Mouse (Mus musculus) limb, embryonic 12.5 days (tissue): ENCODE measurements around the gene Gtf3c1. TPM values are rescaled to one million over a fixed set of nuclear protein-coding genes. Genes with fewer than 3 reads are reported as not detected.
A peak's percentile ranks its signal among the peaks of the same experiment; 100 is the strongest.

Experiments
- ATAC-seq: fragments of 200-750 bp; cut with Nextera tagmentation; 2 replicates; pipeline ENCODE4 v1.8.0; 2017; ENCODE audit warnings: low read depth, moderate TSS enrichment; ENCODE audit not compliant: insufficient number of reproducible peaks, insufficient read depth, low FRiP score, low TSS enrichment
- H3K27ac ChIP-seq: fragments of 300-500 bp; sonication (generic); 2 replicates; pipeline ENCODE4 v1.5.1; 2016; ENCODE audit warnings: mild to moderate bottlenecking, moderate library complexity
- H3K27me3 ChIP-seq: fragments of 300-500 bp; sonication (generic); 2 replicates; pipeline ENCODE4 v1.6.1; 2016; ENCODE audit warnings: mild to moderate bottlenecking, moderate library complexity
- H3K36me3 ChIP-seq: fragments of 300-500 bp; sonication (generic); 2 replicates; pipeline ENCODE4 v1.6.1; 2016; ENCODE audit warnings: mild to moderate bottlenecking, moderate library complexity
- H3K4me1 ChIP-seq: fragments of 300-500 bp; sonication (generic); replicated peaks from 2 replicates; pipeline ENCODE4 v1.6.1; 2016
- H3K4me2 ChIP-seq: fragments of 300-500 bp; sonication (generic); 2 replicates; pipeline ENCODE4 v1.6.1; 2016; ENCODE audit warnings: mild to moderate bottlenecking, moderate library complexity
- H3K4me3 ChIP-seq: fragments of 300-500 bp; sonication (generic); replicated peaks from 2 replicates; pipeline ENCODE4 v1.5.1; 2016; ENCODE audit warnings: mild to moderate bottlenecking
- H3K9ac ChIP-seq: fragments of 300-500 bp; sonication (generic); replicated peaks from 2 replicates; pipeline ENCODE4 v1.6.1; 2016; ENCODE audit warnings: mild to moderate bottlenecking, moderate library complexity
- H3K9me3 ChIP-seq: fragments of 300-500 bp; sonication (generic); 2 replicates; pipeline ENCODE4 v1.6.1; 2016; ENCODE audit warnings: mild to moderate bottlenecking, moderate library complexity
- WGBS: fragments of 180-500 bp; shearing (Covaris S2); methylation state at CpG from one replicate; pipeline ENCODE4 v1.1.7; 2016; 5-methylcytosine and 5-hydroxymethylcytosine counted together
- polyA plus RNA-seq: library from polyadenylated mRNA; unstranded; fragments of >200 nt; fragmentation: Nextera tagmentation; extraction: Ambion mirVana; gene quantifications from 2 replicates; pipeline ENCODE4 v1.2.1, GENCODE M21; 2016

The Gtf3c1 gene
- polyA plus RNA-seq, 1 experiment from 2014 or later, result 48.1 TPM

GRCm38 (mm10) chr7:125707186-125707585, 394 bp downstream of the Gtf3c1 start:
- ATAC-seq, result peak; percentile 91
- Histone ChIP-seq H3K9me3 (no peaks in the 10 kb centered on the region), H3K27ac (peak overlapping the region; percentile 93), H3K9ac (peak overlapping the region; percentile 77), H3K4me1 (peaks cover 30% of the 10 kb centered on the region), H3K27me3 (no peaks in the 10 kb centered on the region), H3K4me2 (peak overlapping the region; percentile 80), H3K4me3 (peak overlapping the region; percentile 71), H3K36me3 (peaks cover 24% of the 10 kb centered on the region)
- under 1% methylated on average over 24 of the region's 24 CpGs for WGBS

GRCm38 (mm10) chr7:125702791-125703190, 4.8 kb downstream of the Gtf3c1 start:
- Histone ChIP-seq H3K4me3 (no peak overlapping the region), H3K9me3 (peaks cover 9% of the 10 kb centered on the region), H3K36me3 (peaks cover 68% of the 10 kb centered on the region), H3K4me1 (peaks cover 23% of the 10 kb centered on the region), H3K27ac (no peak overlapping the region), H3K4me2 (no peak overlapping the region), H3K27me3 (no peaks in the 10 kb centered on the region), H3K9ac (no peak overlapping the region)
- ATAC-seq, result no peak
- 96% methylated on average over 1 of the region's 1 CpGs for WGBS

GRCm38 (mm10) chr7:125694056-125694455, 13.5 kb downstream of the Gtf3c1 start:
- peaks cover 100% of the 10 kb centered on the region for H3K36me3 ChIP-seq
- no peak overlapping the region for H3K27ac ChIP-seq
- no peak for ATAC-seq
- no peaks in the 10 kb centered on the region for H3K4me1 ChIP-seq
- WGBS, result 58% methylated on average over 5 of the region's 5 CpGs
- no peak overlapping the region for H3K9ac ChIP-seq
- peaks cover 4% of the 10 kb centered on the region for H3K9me3 ChIP-seq
- H3K4me3 ChIP-seq, result no peak overlapping the region
- no peaks in the 10 kb centered on the region for H3K27me3 ChIP-seq
- H3K4me2 ChIP-seq, result no peak overlapping the region

- ATAC-seq, result no peak
- Histone ChIP-seq H3K9me3 (no peaks in the 10 kb centered on the region), H3K36me3 (peaks cover 95% of the 10 kb centered on the region), H3K9ac (no peak overlapping the region), H3K4me1 (no peaks in the 10 kb centered on the region), H3K27me3 (no peaks in the 10 kb centered on the region), H3K27ac (no peak overlapping the region), H3K4me3 (no peak overlapping the region), H3K4me2 (no peak overlapping the region)
- WGBS, result 73% methylated on average over 4 of the region's 4 CpGs
Observed at GRCm38 (mm10) chr7:125690516-125690915, 17.1 kb downstream of the Gtf3c1 start.

- Histone ChIP-seq H3K27me3 (no peaks in the 10 kb centered on the region), H3K4me2 (no peak overlapping the region), H3K9ac (no peak overlapping the region), H3K4me3 (no peak overlapping the region), H3K27ac (no peak overlapping the region), H3K4me1 (no peaks in the 10 kb centered on the region), H3K36me3 (peaks cover 95% of the 10 kb centered on the region), H3K9me3 (no peaks in the 10 kb centered on the region)
- no peak for ATAC-seq
- 92% methylated on average over 9 of the region's 9 CpGs for WGBS
Observed at GRCm38 (mm10) chr7:125679936-125680335, 27.6 kb downstream of the Gtf3c1 start.

GRCm38 (mm10) chr7:125678756-125679155, 28.8 kb downstream of the Gtf3c1 start:
- H3K4me2 ChIP-seq, result no peak overlapping the region
- H3K27ac ChIP-seq, result no peak overlapping the region
- H3K9ac ChIP-seq, result no peak overlapping the region
- no peak for ATAC-seq
- H3K36me3 ChIP-seq, result peaks cover 95% of the 10 kb centered on the region
- H3K9me3 ChIP-seq, result no peaks in the 10 kb centered on the region
- H3K27me3 ChIP-seq, result no peaks in the 10 kb centered on the region
- H3K4me3 ChIP-seq, result no peak overlapping the region
- WGBS, result 90% methylated on average over 8 of the region's 8 CpGs
- H3K4me1 ChIP-seq, result no peaks in the 10 kb centered on the region

- H3K9ac ChIP-seq, result no peak overlapping the region
- H3K9me3 ChIP-seq, result no peaks in the 10 kb centered on the region
- peaks cover 100% of the 10 kb centered on the region for H3K36me3 ChIP-seq
- H3K4me1 ChIP-seq, result no peaks in the 10 kb centered on the region
- H3K4me2 ChIP-seq, result no peak overlapping the region
- WGBS, result 91% methylated on average over 2 of the region's 2 CpGs
- no peaks in the 10 kb centered on the region for H3K27me3 ChIP-seq
- no peak for ATAC-seq
- no peak overlapping the region for H3K4me3 ChIP-seq
- no peak overlapping the region for H3K27ac ChIP-seq
Observed at GRCm38 (mm10) chr7:125674916-125675315, 32.7 kb downstream of the Gtf3c1 start.

GRCm38 (mm10) chr7:125671396-125671795, 36.2 kb downstream of the Gtf3c1 start:
- Histone ChIP-seq H3K4me2 (no peak overlapping the region), H3K9me3 (no peaks in the 10 kb centered on the region), H3K9ac (no peak overlapping the region), H3K27ac (no peak overlapping the region), H3K27me3 (no peaks in the 10 kb centered on the region), H3K4me1 (no peaks in the 10 kb centered on the region), H3K36me3 (peaks cover 100% of the 10 kb centered on the region), H3K4me3 (no peak overlapping the region)
- 88% methylated on average over 8 of the region's 8 CpGs for WGBS
- no peak for ATAC-seq

GRCm38 (mm10) chr7:125670865-125671264, 36.7 kb downstream of the Gtf3c1 start:
- no peak for ATAC-seq
- Histone ChIP-seq H3K4me2 (no peak overlapping the region), H3K4me3 (no peak overlapping the region), H3K27ac (no peak overlapping the region), H3K27me3 (no peaks in the 10 kb centered on the region), H3K4me1 (no peaks in the 10 kb centered on the region), H3K9ac (no peak overlapping the region), H3K36me3 (peaks cover 100% of the 10 kb centered on the region), H3K9me3 (no peaks in the 10 kb centered on the region)
- WGBS, result 85% methylated on average over 6 of the region's 6 CpGs

GRCm38 (mm10) chr7:125663654-125664053, 43.9 kb downstream of the Gtf3c1 start:
- H3K4me3 ChIP-seq, result no peak overlapping the region
- ATAC-seq, result no peak
- H3K36me3 ChIP-seq, result peaks cover 99% of the 10 kb centered on the region
- H3K27me3 ChIP-seq, result no peaks in the 10 kb centered on the region
- H3K4me2 ChIP-seq, result no peak overlapping the region
- no peaks in the 10 kb centered on the region for H3K9me3 ChIP-seq
- H3K27ac ChIP-seq, result no peak overlapping the region
- 86% methylated on average over 3 of the region's 3 CpGs for WGBS
- H3K4me1 ChIP-seq, result no peaks in the 10 kb centered on the region
- H3K9ac ChIP-seq, result no peak overlapping the region

GRCm38 (mm10) chr7:125657511-125657910, 50.1 kb downstream of the Gtf3c1 start:
- H3K9me3 ChIP-seq, result no peaks in the 10 kb centered on the region
- no peak for ATAC-seq
- H3K27me3 ChIP-seq, result no peaks in the 10 kb centered on the region
- no peak overlapping the region for H3K9ac ChIP-seq
- 95% methylated on average over 6 of the region's 6 CpGs for WGBS
- peaks cover 100% of the 10 kb centered on the region for H3K36me3 ChIP-seq
- H3K4me1 ChIP-seq, result no peaks in the 10 kb centered on the region
- H3K4me3 ChIP-seq, result no peak overlapping the region
- no peak overlapping the region for H3K27ac ChIP-seq
- no peak overlapping the region for H3K4me2 ChIP-seq

- H3K4me1 ChIP-seq, result no peaks in the 10 kb centered on the region
- no peak overlapping the region for H3K27ac ChIP-seq
- H3K27me3 ChIP-seq, result no peaks in the 10 kb centered on the region
- H3K9ac ChIP-seq, result no peak overlapping the region
- H3K4me3 ChIP-seq, result no peak overlapping the region
- no peak for ATAC-seq
- peaks cover 100% of the 10 kb centered on the region for H3K36me3 ChIP-seq
- H3K4me2 ChIP-seq, result no peak overlapping the region
- 83% methylated on average over 1 of the region's 1 CpGs for WGBS
- no peaks in the 10 kb centered on the region for H3K9me3 ChIP-seq
Observed at GRCm38 (mm10) chr7:125649013-125649412, 58.6 kb downstream of the Gtf3c1 start.
